Mouse (Mus musculus): Measurements from ENCODE around the gene Med25. TPM values are rescaled to one million over a fixed set of nuclear protein-coding genes. Genes with fewer than 3 reads are reported as not detected.

The Med25 gene
- total RNA-seq, 2 experiments from 2014 or later = 15.6 to 26.7 TPM

- ATAC-seq (replicated peaks; ENCODE audit: poor library complexity, severe bottlenecking) = peak; percentile 2; the same call in 1 of the 2 replicates
Observed at GRCm38 (mm10) chr7:44850146-44850545, 42.4 kb downstream of the Med25 start.

GRCm38 (mm10) chr7:44849416-44850111 is 42.9 kb downstream of the Med25 start:
- peak; percentile 51 for ATAC-seq (replicated peaks; ENCODE audit: poor library complexity, severe bottlenecking)

GRCm38 (mm10) chr7:44848561-44849415 is 43.7 kb downstream of the Med25 start, which contains the start of the genes Akt1s1 and Tbc1d17:
TSS of gene Akt1s1 (plus strand) at chr7:44848991.
TSS of gene Tbc1d17 (minus strand) at chr7:44849079.
- ATAC-seq (replicated peaks; ENCODE audit: poor library complexity, severe bottlenecking) = peak; percentile 61

GRCm38 (mm10) chr7:44847772-44848171 is 44.7 kb downstream of the Med25 start:
- ATAC-seq (replicated peaks; ENCODE audit: poor library complexity, severe bottlenecking) = no peak

- no peak for ATAC-seq (replicated peaks; ENCODE audit: poor library complexity, severe bottlenecking)
Observed at GRCm38 (mm10) chr7:44846804-44847203, 45.7 kb downstream of the Med25 start.

- no peak for ATAC-seq (replicated peaks; ENCODE audit: poor library complexity, severe bottlenecking)
Observed at GRCm38 (mm10) chr7:44845006-44845405, 47.5 kb downstream of the Med25 start.

GRCm38 (mm10) chr7:44841825-44842463 is 50.6 kb downstream of the Med25 start:
- ATAC-seq (replicated peaks; ENCODE audit: poor library complexity, severe bottlenecking) = no peak

GRCm38 (mm10) chr7:44840426-44840825 is 52.1 kb downstream of the Med25 start:
- peak; percentile 61 for ATAC-seq (replicated peaks; ENCODE audit: poor library complexity, severe bottlenecking)

GRCm38 (mm10) chr7:44839491-44840191 is 52.9 kb downstream of the Med25 start:
- ATAC-seq (replicated peaks; ENCODE audit: poor library complexity, severe bottlenecking) = peak; percentile 38

GRCm38 (mm10) chr7:44839171-44839490 is 53.4 kb downstream of the Med25 start:
- no peak for ATAC-seq (replicated peaks; ENCODE audit: poor library complexity, severe bottlenecking)

- ATAC-seq (replicated peaks; ENCODE audit: poor library complexity, severe bottlenecking) = no peak
Observed at GRCm38 (mm10) chr7:44838073-44838472, 54.4 kb downstream of the Med25 start.

GRCm38 (mm10) chr7:44836423-44837053 is 56.0 kb downstream of the Med25 start:
- ATAC-seq (replicated peaks; ENCODE audit: poor library complexity, severe bottlenecking) = no peak

GRCm38 (mm10) chr7:44836016-44836404 is 56.5 kb downstream of the Med25 start:
- ATAC-seq (replicated peaks; ENCODE audit: poor library complexity, severe bottlenecking) = no peak

- ATAC-seq (replicated peaks; ENCODE audit: poor library complexity, severe bottlenecking) = no peak
Observed at GRCm38 (mm10) chr7:44835373-44836015, 57.0 kb downstream of the Med25 start.

GRCm38 (mm10) chr7:44832763-44833162 is 59.7 kb downstream of the Med25 start:
- ATAC-seq (replicated peaks; ENCODE audit: poor library complexity, severe bottlenecking) = no peak

- no peak for ATAC-seq (replicated peaks; ENCODE audit: poor library complexity, severe bottlenecking)
Observed at GRCm38 (mm10) chr7:44828706-44829105, 63.8 kb downstream of the Med25 start.

- ATAC-seq (replicated peaks; ENCODE audit: poor library complexity, severe bottlenecking) = no peak; the same call in 1 of the 2 replicates
Observed at GRCm38 (mm10) chr7:44826771-44827170, 65.7 kb downstream of the Med25 start.

Data from granulocyte monocyte progenitor cell, adult 5-6 weeks (primary cell).